Mouse (Mus musculus) liver, embryonic 12.5 days (tissue): ENCODE measurements at regions not wholly inside any gene's neighbourhood (a gene's known extent, or its start where the extent isn't known, plus 50 kb on each side); places are given as distances from the start of the nearest gene placed in this dataset.

Experiments
- ATAC-seq: fragments of 200-750 bp; cut with Nextera tagmentation; 2 replicates; pipeline ENCODE4 v1.8.0; 2017; ENCODE audit warnings: moderate number of reproducible peaks, mild to moderate bottlenecking, moderate library complexity
- H3K27ac ChIP-seq: fragments of 300-500 bp; sonication (generic); 2 replicates; pipeline ENCODE4 v1.5.1; 2016; ENCODE audit warnings: mild to moderate bottlenecking
- H3K27me3 ChIP-seq: fragments of 300-500 bp; sonication (generic); replicated peaks from 2 replicates; pipeline ENCODE4 v1.6.1; 2016; ENCODE audit warnings: mild to moderate bottlenecking, moderate library complexity
- H3K36me3 ChIP-seq: fragments of 300-500 bp; sonication (generic); 2 replicates; pipeline ENCODE4 v1.6.1; 2016; ENCODE audit warnings: mild to moderate bottlenecking, moderate library complexity
- H3K4me1 ChIP-seq: fragments of 300-500 bp; sonication (generic); 2 replicates; pipeline ENCODE4 v1.6.1; 2016
- H3K4me2 ChIP-seq: fragments of 300-500 bp; sonication (generic); 2 replicates; pipeline ENCODE4 v1.6.1; 2016; ENCODE audit warnings: mild to moderate bottlenecking, moderate library complexity
- H3K4me3 ChIP-seq: fragments of 300-500 bp; sonication (generic); 2 replicates; pipeline ENCODE4 v1.5.1; 2016; ENCODE audit warnings: mild to moderate bottlenecking, moderate library complexity
- H3K9ac ChIP-seq: fragments of 300-500 bp; sonication (generic); 2 replicates; pipeline ENCODE4 v1.6.1; 2016; ENCODE audit warnings: mild to moderate bottlenecking, moderate library complexity
- H3K9me3 ChIP-seq: fragments of 300-500 bp; sonication (generic); replicated peaks from 2 replicates; pipeline ENCODE4 v1.6.1; 2016; ENCODE audit warnings: mild to moderate bottlenecking, moderate library complexity
- WGBS: fragments of 180-500 bp; shearing (Covaris S2); methylation state at CpG from one replicate; pipeline ENCODE4 v1.1.7; 2016; ENCODE audit not compliant: insufficient replicate concordance; 5-methylcytosine and 5-hydroxymethylcytosine counted together

- no peak overlapping the region for H3K27ac ChIP-seq
- no peaks in the 10 kb centered on the region for H3K4me1 ChIP-seq
- ATAC-seq = no peak
- no peaks in the 10 kb centered on the region for H3K9me3 ChIP-seq
- H3K9ac ChIP-seq = no peak overlapping the region
- no peak overlapping the region for H3K4me2 ChIP-seq
- no peaks in the 10 kb centered on the region for H3K36me3 ChIP-seq
- no peak overlapping the region for H3K4me3 ChIP-seq
- 54% methylated on average over 5 of the region's 5 CpGs for WGBS
- H3K27me3 ChIP-seq = no peaks in the 10 kb centered on the region
These were observed 321.8 kb upstream of the Fam241a start for GRCm38 (mm10) chr3:128217765-128218415.

GRCm38 (mm10) chr3:128212256-128212655 lies 316.1 kb upstream of the Fam241a start:
- H3K4me1 ChIP-seq = no peaks in the 10 kb centered on the region
- H3K9ac ChIP-seq = no peak overlapping the region
- no peak overlapping the region for H3K4me2 ChIP-seq
- no peaks in the 10 kb centered on the region for H3K27me3 ChIP-seq
- H3K9me3 ChIP-seq = no peaks in the 10 kb centered on the region
- no peak for ATAC-seq
- no peak overlapping the region for H3K27ac ChIP-seq
- WGBS = 53% methylated on average over 3 of the region's 3 CpGs
- no peak overlapping the region for H3K4me3 ChIP-seq
- H3K36me3 ChIP-seq = no peaks in the 10 kb centered on the region

GRCm38 (mm10) chr3:128210591-128210990 lies 314.5 kb upstream of the Fam241a start:
- Histone ChIP-seq H3K9ac (no peak overlapping the region), H3K36me3 (no peaks in the 10 kb centered on the region), H3K4me3 (no peak overlapping the region), H3K27ac (no peak overlapping the region), H3K4me2 (no peak overlapping the region), H3K9me3 (no peaks in the 10 kb centered on the region), H3K4me1 (no peaks in the 10 kb centered on the region), H3K27me3 (no peaks in the 10 kb centered on the region)
- 38% methylated on average over 1 of the region's 1 CpGs for WGBS
- ATAC-seq = no peak

- no peak for ATAC-seq
- 55% methylated on average over 3 of the region's 3 CpGs for WGBS
These were observed 310.8 kb upstream of the Fam241a start for GRCm38 (mm10) chr3:128206948-128207347.

GRCm38 (mm10) chr3:128206483-128206882 lies 310.4 kb upstream of the Fam241a start:
- H3K4me2 ChIP-seq = no peak overlapping the region
- no peak overlapping the region for H3K27ac ChIP-seq
- H3K9ac ChIP-seq = no peak overlapping the region
- no peak for ATAC-seq
- no peak overlapping the region for H3K4me3 ChIP-seq
- 88% methylated on average over 1 of the region's 1 CpGs for WGBS
- no peaks in the 10 kb centered on the region for H3K27me3 ChIP-seq
- H3K4me1 ChIP-seq = no peaks in the 10 kb centered on the region
- no peaks in the 10 kb centered on the region for H3K9me3 ChIP-seq
- no peaks in the 10 kb centered on the region for H3K36me3 ChIP-seq

More at GRCm38 (mm10) chr3:128206948-128207347, 310.8 kb upstream of the Fam241a start:
- no peaks in the 10 kb centered on the region for H3K9me3 ChIP-seq
- no peaks in the 10 kb centered on the region for H3K27me3 ChIP-seq
- H3K9ac ChIP-seq = no peak overlapping the region
- no peak overlapping the region for H3K4me2 ChIP-seq
- H3K36me3 ChIP-seq = no peaks in the 10 kb centered on the region
- no peaks in the 10 kb centered on the region for H3K4me1 ChIP-seq
- no peak overlapping the region for H3K27ac ChIP-seq
- no peak overlapping the region for H3K4me3 ChIP-seq

GRCm38 (mm10) chr3:128200574-128201235 lies 304.6 kb upstream of the Fam241a start:
- no peaks in the 10 kb centered on the region for H3K4me1 ChIP-seq
- 53% methylated on average over 5 of the region's 5 CpGs for WGBS
- ATAC-seq = no peak
- H3K27ac ChIP-seq = no peak overlapping the region
- no peaks in the 10 kb centered on the region for H3K9me3 ChIP-seq
- no peaks in the 10 kb centered on the region for H3K27me3 ChIP-seq
- no peak overlapping the region for H3K4me2 ChIP-seq
- H3K4me3 ChIP-seq = no peak overlapping the region
- H3K9ac ChIP-seq = no peak overlapping the region
- H3K36me3 ChIP-seq = no peaks in the 10 kb centered on the region

GRCm38 (mm10) chr3:128199466-128199865 lies 303.3 kb upstream of the Fam241a start:
- Histone ChIP-seq H3K27me3 (no peaks in the 10 kb centered on the region), H3K9me3 (no peaks in the 10 kb centered on the region), H3K4me2 (no peak overlapping the region), H3K9ac (no peak overlapping the region), H3K4me1 (no peaks in the 10 kb centered on the region), H3K36me3 (no peaks in the 10 kb centered on the region), H3K4me3 (no peak overlapping the region), H3K27ac (no peak overlapping the region)
- WGBS = 63% methylated on average over 2 of the region's 2 CpGs
- ATAC-seq = no peak

- Histone ChIP-seq H3K4me3 (no peak overlapping the region), H3K4me1 (0 out of 2 replicates have a peak, but pooled peaks cover 3% of the 10 kb centered on the region), H3K27ac (no peak overlapping the region), H3K9me3 (no peaks in the 10 kb centered on the region), H3K27me3 (no peaks in the 10 kb centered on the region), H3K4me2 (no peak overlapping the region), H3K36me3 (no peaks in the 10 kb centered on the region), H3K9ac (no peak overlapping the region)
- ATAC-seq = no peak
- 56% methylated on average over 17 of the region's 17 CpGs for WGBS
These were observed 296.1 kb upstream of the Fam241a start for GRCm38 (mm10) chr3:128192046-128192800.

- no peak overlapping the region for H3K9ac ChIP-seq
- H3K27ac ChIP-seq = no peak overlapping the region
- H3K4me1 ChIP-seq = 0 out of 2 replicates have a peak, but pooled peaks cover 3% of the 10 kb centered on the region
- H3K9me3 ChIP-seq = no peaks in the 10 kb centered on the region
- no peaks in the 10 kb centered on the region for H3K27me3 ChIP-seq
- no peaks in the 10 kb centered on the region for H3K36me3 ChIP-seq
- ATAC-seq = no peak
- WGBS = 57% methylated on average over 9 of the region's 9 CpGs
- H3K4me3 ChIP-seq = no peak overlapping the region
- H3K4me2 ChIP-seq = no peak overlapping the region
These were observed 291.4 kb upstream of the Fam241a start for GRCm38 (mm10) chr3:128187330-128188044.

- 10% methylated on average over 4 of the region's 4 CpGs for WGBS
These were observed 290.2 kb upstream of the Fam241a start for GRCm38 (mm10) chr3:128186278-128186677.

GRCm38 (mm10) chr3:128181221-128181908 lies 285.2 kb upstream of the Fam241a start:
- no peaks in the 10 kb centered on the region for H3K27me3 ChIP-seq
- H3K4me3 ChIP-seq = no peak overlapping the region
- WGBS = 71% methylated on average over 7 of the region's 7 CpGs
- no peaks in the 10 kb centered on the region for H3K9me3 ChIP-seq
- no peaks in the 10 kb centered on the region for H3K4me1 ChIP-seq
- no peak overlapping the region for H3K4me2 ChIP-seq
- ATAC-seq = no peak
- H3K27ac ChIP-seq = no peak overlapping the region
- no peak overlapping the region for H3K9ac ChIP-seq
- no peaks in the 10 kb centered on the region for H3K36me3 ChIP-seq

More at GRCm38 (mm10) chr3:128186278-128186677, 290.2 kb upstream of the Fam241a start:
- Histone ChIP-seq H3K27ac (no peak overlapping the region), H3K4me1 (no peaks in the 10 kb centered on the region), H3K9ac (no peak overlapping the region), H3K4me3 (no peak overlapping the region), H3K27me3 (no peaks in the 10 kb centered on the region), H3K4me2 (no peak overlapping the region), H3K36me3 (no peaks in the 10 kb centered on the region), H3K9me3 (no peaks in the 10 kb centered on the region)
- ATAC-seq = no peak
